Mouse (Mus musculus): Measurements from ENCODE around the gene St7. TPM values are rescaled to one million over a fixed set of nuclear protein-coding genes. Genes with fewer than 3 reads are reported as not detected.

St7 gene
- polyA plus RNA-seq, 2 experiments: 7.9 to 8.9 TPM

DNA sequence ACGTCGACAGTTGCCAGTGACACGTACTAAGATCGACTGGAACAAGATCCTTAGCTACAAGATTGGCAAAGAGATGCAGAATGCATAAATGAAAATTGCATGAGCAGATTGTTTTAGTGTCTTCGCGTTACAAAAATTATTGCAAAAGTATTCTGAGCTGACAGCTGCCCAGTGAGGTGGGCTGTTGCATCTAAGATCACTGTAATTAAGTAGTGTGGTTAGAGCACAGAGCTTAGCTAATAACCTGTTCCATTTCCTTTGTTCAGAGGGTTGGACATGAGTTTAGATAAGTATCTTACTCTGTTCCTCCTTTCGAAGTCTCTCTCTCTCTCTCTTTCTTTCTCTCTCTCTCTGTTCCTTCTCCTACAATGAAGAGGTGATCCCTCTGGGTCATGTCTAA, 27.4 kb upstream of the St7 start:
- H3K27ac ChIP-seq: no peak overlapping the region
- H3K4me1 ChIP-seq (replicated peaks; ENCODE audit: control insufficient read depth in 2 of 2, insufficient read depth in 2 of 2, low read length in 1 of 2): no peaks in the 10 kb centered on the region
- WGBS (ENCODE audit: insufficient replicate concordance): 83% methylated on average over 7 of the region's 7 CpGs
- H3K4me2 ChIP-seq (ENCODE audit: low read depth): no peak overlapping the region
- H3K4me3 ChIP-seq (ENCODE audit: insufficient read depth in 1 of 2, low read depth in 2 of 2, low read length in 2 of 2): no peak overlapping the region
- DNase-seq (ENCODE audit: low read depth in 3 of 3, low spot score in 3 of 3): no peak
- H3K9ac ChIP-seq (replicated peaks): no peak overlapping the region
- no peaks in the 10 kb centered on the region for H3K27me3 ChIP-seq (ENCODE audit: control insufficient read depth, insufficient read depth, low read length)
- H3K36me3 ChIP-seq (replicated peaks; ENCODE audit: control insufficient read depth, insufficient read depth, low read depth): peaks cover 26% of the 10 kb centered on the region
- no peaks in the 10 kb centered on the region for H3K9me3 ChIP-seq (ENCODE audit: control insufficient read depth, low read length)
- no peak for ATAC-seq (ENCODE audit: insufficient read depth)
- TF ChIP-seq EP300 (IDR thresholded peaks at IDR 0.05; ENCODE audit: low read depth): no peak
- TF ChIP-seq CTCF (IDR thresholded peaks at IDR 0.05; ENCODE audit: low read depth): no peak

DNA sequence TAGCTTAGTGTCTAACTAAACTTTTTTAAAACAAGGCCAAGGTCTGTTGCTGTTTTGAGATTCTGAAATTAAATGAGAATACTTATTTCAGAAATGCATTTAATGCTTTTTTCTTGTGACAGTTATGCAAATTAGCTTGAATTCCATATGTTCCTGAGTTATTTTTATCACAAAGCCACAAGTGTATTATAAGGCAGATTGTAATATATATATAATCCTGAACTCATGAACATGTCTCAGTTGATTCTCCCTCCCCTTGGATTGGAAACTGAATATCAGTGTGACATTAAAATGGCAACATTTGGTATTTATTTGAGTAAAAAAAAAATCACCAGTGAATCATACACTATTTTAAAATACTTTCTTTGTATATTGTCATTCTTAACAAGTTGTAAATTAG, 26.7 kb upstream of the St7 start:
- Histone ChIP-seq H3K4me2 (ENCODE audit: low read depth) (no peak overlapping the region), H3K4me1 (replicated peaks; ENCODE audit: control insufficient read depth in 2 of 2, insufficient read depth in 2 of 2, low read length in 1 of 2) (no peaks in the 10 kb centered on the region), H3K9me3 (ENCODE audit: control insufficient read depth, low read length) (no peaks in the 10 kb centered on the region), H3K27me3 (ENCODE audit: control insufficient read depth, insufficient read depth, low read length) (no peaks in the 10 kb centered on the region), H3K9ac (replicated peaks) (no peak overlapping the region), H3K36me3 (replicated peaks; ENCODE audit: control insufficient read depth, insufficient read depth, low read depth) (peaks cover 26% of the 10 kb centered on the region), H3K4me3 (ENCODE audit: insufficient read depth in 1 of 2, low read depth in 2 of 2, low read length in 2 of 2) (no peak overlapping the region), H3K27ac (no peak overlapping the region)
- DNase-seq (ENCODE audit: low read depth in 3 of 3, low spot score in 3 of 3): no peak
- TF ChIP-seq CTCF (IDR thresholded peaks at IDR 0.05; ENCODE audit: low read depth): no peak
- ATAC-seq (ENCODE audit: insufficient read depth): no peak

DNA sequence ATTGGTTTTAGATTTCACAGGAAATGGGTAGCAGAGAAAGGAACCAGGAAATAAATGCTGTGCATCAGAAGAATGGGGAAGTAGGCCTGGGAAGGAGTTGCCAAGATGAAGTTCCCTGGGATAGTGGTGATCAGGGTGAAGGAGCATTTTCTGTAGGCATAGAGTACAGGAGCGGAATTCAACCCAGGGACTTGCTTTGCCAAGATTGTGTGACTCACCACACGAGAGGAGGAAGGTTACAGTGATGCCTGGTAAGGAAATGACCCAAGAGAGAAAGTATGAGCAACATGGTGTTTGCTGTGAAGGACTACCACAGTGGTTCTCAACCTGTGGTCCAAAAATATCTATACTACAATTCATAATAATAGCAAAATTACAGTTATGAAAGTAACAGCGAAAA, 24.9 kb upstream of the St7 start:
- Histone ChIP-seq H3K9me3 (ENCODE audit: control insufficient read depth, low read length) (no peaks in the 10 kb centered on the region), H3K27me3 (ENCODE audit: control insufficient read depth, insufficient read depth, low read length) (no peaks in the 10 kb centered on the region), H3K9ac (replicated peaks) (no peak overlapping the region), H3K36me3 (replicated peaks; ENCODE audit: control insufficient read depth, insufficient read depth, low read depth) (peaks cover 26% of the 10 kb centered on the region), H3K4me3 (ENCODE audit: insufficient read depth in 1 of 2, low read depth in 2 of 2, low read length in 2 of 2) (no peak overlapping the region), H3K4me1 (replicated peaks; ENCODE audit: control insufficient read depth in 2 of 2, insufficient read depth in 2 of 2, low read length in 1 of 2) (no peaks in the 10 kb centered on the region), H3K27ac (no peak overlapping the region), H3K4me2 (ENCODE audit: low read depth) (no peak overlapping the region)
- WGBS (ENCODE audit: insufficient replicate concordance): 86% methylated on average over 3 of the region's 3 CpGs
- ATAC-seq (ENCODE audit: insufficient read depth) (no peak), DNase-seq (ENCODE audit: low read depth in 3 of 3, low spot score in 3 of 3) (no peak)
- TF ChIP-seq CTCF (IDR thresholded peaks at IDR 0.05; ENCODE audit: low read depth) (no peak), EP300 (IDR thresholded peaks at IDR 0.05; ENCODE audit: low read depth) (no peak)

DNA sequence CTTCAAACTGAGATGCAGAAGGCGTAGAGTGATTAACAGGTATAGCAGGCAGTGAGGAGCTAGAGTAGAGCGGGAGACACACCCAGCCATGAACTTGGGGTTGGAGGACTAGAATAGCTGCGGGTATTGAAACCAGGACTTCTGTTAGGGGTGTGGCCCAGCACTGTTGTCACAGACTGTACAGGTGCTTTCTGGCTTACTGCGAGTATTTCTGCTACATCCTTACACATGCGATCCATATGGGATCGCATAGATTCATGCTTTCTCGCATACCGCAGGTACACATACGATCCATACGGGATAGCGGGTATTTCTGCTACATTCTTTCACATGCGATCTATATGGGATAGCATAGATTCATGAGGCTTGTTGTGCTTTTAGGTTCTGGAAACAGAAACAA, 24.4 kb upstream of the St7 start:
- 88% methylated on average over 12 of the region's 12 CpGs for WGBS (ENCODE audit: insufficient replicate concordance)
- no peaks in the 10 kb centered on the region for H3K27me3 ChIP-seq (ENCODE audit: control insufficient read depth, insufficient read depth, low read length)
- TF ChIP-seq EP300 (IDR thresholded peaks at IDR 0.05; ENCODE audit: low read depth) (no peak), CTCF (IDR thresholded peaks at IDR 0.05; ENCODE audit: low read depth) (no peak)

DNA sequence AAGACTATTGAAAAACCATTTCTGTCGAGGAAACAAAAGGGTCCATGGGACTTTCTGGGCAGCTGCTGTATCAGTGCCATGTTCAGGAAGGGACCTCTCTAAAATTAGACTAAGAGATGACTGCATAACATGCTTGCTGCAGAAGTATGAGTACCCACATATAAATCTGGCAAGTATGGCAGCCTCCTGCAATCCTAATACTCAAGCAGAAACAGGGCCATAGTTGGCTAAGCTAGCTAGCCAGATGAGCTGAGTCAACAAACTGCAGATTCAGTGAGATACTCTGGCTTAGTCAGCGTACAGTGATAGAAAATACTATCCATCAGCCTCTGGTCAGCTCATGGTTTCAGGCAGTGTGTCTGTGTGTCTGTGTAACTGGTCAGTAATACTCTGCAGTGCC, 22.9 kb upstream of the St7 start:
- H3K9ac ChIP-seq (replicated peaks): no peak overlapping the region
- peaks cover 17% of the 10 kb centered on the region for H3K36me3 ChIP-seq (replicated peaks; ENCODE audit: control insufficient read depth, insufficient read depth, low read depth)
- H3K27me3 ChIP-seq (ENCODE audit: control insufficient read depth, insufficient read depth, low read length): no peaks in the 10 kb centered on the region
- H3K4me3 ChIP-seq (ENCODE audit: insufficient read depth in 1 of 2, low read depth in 2 of 2, low read length in 2 of 2): no peak overlapping the region
- 75% methylated on average over 2 of the region's 2 CpGs for WGBS (ENCODE audit: insufficient replicate concordance)
- no peak for ATAC-seq (ENCODE audit: insufficient read depth)
- TF ChIP-seq EP300 (IDR thresholded peaks at IDR 0.05; ENCODE audit: low read depth) (no peak), CTCF (IDR thresholded peaks at IDR 0.05; ENCODE audit: low read depth) (no peak)
- no peak overlapping the region for H3K4me2 ChIP-seq (ENCODE audit: low read depth)
- H3K4me1 ChIP-seq (replicated peaks; ENCODE audit: control insufficient read depth in 2 of 2, insufficient read depth in 2 of 2, low read length in 1 of 2): no peaks in the 10 kb centered on the region
- DNase-seq (ENCODE audit: low read depth in 3 of 3, low spot score in 3 of 3): no peak
- H3K9me3 ChIP-seq (ENCODE audit: control insufficient read depth, low read length): no peaks in the 10 kb centered on the region
- no peak overlapping the region for H3K27ac ChIP-seq

More for the DNA sequence above, 24.4 kb upstream of the St7 start:
- Histone ChIP-seq H3K36me3 (replicated peaks; ENCODE audit: control insufficient read depth, insufficient read depth, low read depth) (peaks cover 24% of the 10 kb centered on the region), H3K4me3 (ENCODE audit: insufficient read depth in 1 of 2, low read depth in 2 of 2, low read length in 2 of 2) (no peak overlapping the region), H3K27ac (no peak overlapping the region), H3K4me2 (ENCODE audit: low read depth) (no peak overlapping the region), H3K9me3 (ENCODE audit: control insufficient read depth, low read length) (no peaks in the 10 kb centered on the region), H3K9ac (replicated peaks) (no peak overlapping the region), H3K4me1 (replicated peaks; ENCODE audit: control insufficient read depth in 2 of 2, insufficient read depth in 2 of 2, low read length in 1 of 2) (no peaks in the 10 kb centered on the region)
- DNase-seq (ENCODE audit: low read depth in 3 of 3, low spot score in 3 of 3): no peak
- no peak for ATAC-seq (ENCODE audit: insufficient read depth)
